Mouse (Mus musculus) gastrocnemius, adult 2 months (tissue): Measurements from ENCODE around the gene Hba-x. TPM values are rescaled to one million over a fixed set of nuclear protein-coding genes. Genes with fewer than 3 reads are reported as not detected.
A peak's percentile ranks its signal among the peaks of the same experiment; 100 is the strongest.

Experiments used
- DNase-seq: peaks from one replicate; pipeline ENCODE4 v3.0.0; 2022
- H3K27ac ChIP-seq: fragments of 200-600 bp; 2 replicates; pipeline ENCODE4 v1.8.1; 2022; ENCODE audit warnings: mild to moderate bottlenecking
- H3K4me3 ChIP-seq: fragments of 200-600 bp; 2 replicates; pipeline ENCODE4 v1.8.1; 2022; ENCODE audit warnings: mild to moderate bottlenecking, moderate library complexity
- CTCF ChIP-seq: fragments of 200-600 bp; IDR thresholded peaks from 2 replicates; pipeline ENCODE4 v1.8.1; 2022; ENCODE audit warnings: antibody characterized with exemption, mild to moderate bottlenecking, moderate library complexity
- intact Hi-C: fragments of 180-260 bp; cut with DNase I; formaldehyde crosslinking; loops from one replicate; pipeline ENCODE4 v1.15.1; 2025
- long read RNA-seq, 2 experiments: library from polyadenylated mRNA; stranded (forward); transcript quantifications; one replicate each; pipeline ENCODE4 v2.0.0; 2021
- total RNA-seq, 2 experiments: library from RNA; stranded (reverse); gene quantifications; 2 replicates each; pipeline ENCODE4 v1.2.3; 2021

Gene Hba-x
- total RNA-seq = not detected
- long read RNA-seq, experiment 1 = 0 reads
- long read RNA-seq, experiment 2 = 0 reads

DNA sequence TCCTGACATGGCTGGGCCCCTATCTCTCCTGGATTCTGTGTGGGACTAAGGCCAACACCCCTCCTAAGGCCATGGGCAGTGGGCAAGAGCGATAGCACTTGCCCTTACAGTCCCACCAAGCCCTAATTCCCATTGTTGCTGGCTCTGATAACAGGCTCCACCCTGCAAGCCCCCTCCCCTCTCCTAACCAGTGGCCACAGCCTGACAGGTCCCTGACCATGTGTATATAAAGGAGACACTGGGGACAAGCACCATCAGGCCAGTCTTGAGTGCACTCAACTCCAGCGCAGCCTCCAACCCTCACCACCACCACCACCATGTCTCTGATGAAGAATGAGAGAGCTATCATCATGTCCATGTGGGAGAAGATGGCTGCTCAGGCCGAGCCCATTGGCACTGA, at the start of gene Hba-x:
Gene Hba-x, plus strand, starts transcription at position 54 of the 400 bp plus-strand sequence.
- intact Hi-C loops = no loop called here
- TF ChIP-seq CTCF = no peak
- DNase-seq = no peak
- Histone ChIP-seq H3K27ac (no peak within 1 kb of the TSS), H3K4me3 (no peak within 1 kb of the TSS)

- Histone ChIP-seq H3K27ac (peak overlapping the region; percentile 95), H3K4me3 (peak overlapping the region; percentile 93)
- no peak for TF ChIP-seq CTCF
- intact Hi-C loops = no loop called here
- DNase-seq = no peak
Observed at GRCm38 (mm10) chr11:32227041-32227440, 49.2 kb upstream of the Hba-x start.

- DNase-seq = no peak
- TF ChIP-seq CTCF = no peak
- peak overlapping the region; percentile 95 for H3K27ac ChIP-seq
- intact Hi-C loops = no loop called here
- H3K4me3 ChIP-seq = peak overlapping the region; percentile 93
Observed at GRCm38 (mm10) chr11:32227555-32227954, 48.6 kb upstream of the Hba-x start.

- Histone ChIP-seq H3K4me3 (no peak overlapping the region), H3K27ac (peak overlapping the region; percentile 28; the same call in 1 of the 2 replicates)
- intact Hi-C loops = no loop called here
- no peak for TF ChIP-seq CTCF
- no peak for DNase-seq
Observed at GRCm38 (mm10) chr11:32228292-32228845, 47.8 kb upstream of the Hba-x start.

DNA sequence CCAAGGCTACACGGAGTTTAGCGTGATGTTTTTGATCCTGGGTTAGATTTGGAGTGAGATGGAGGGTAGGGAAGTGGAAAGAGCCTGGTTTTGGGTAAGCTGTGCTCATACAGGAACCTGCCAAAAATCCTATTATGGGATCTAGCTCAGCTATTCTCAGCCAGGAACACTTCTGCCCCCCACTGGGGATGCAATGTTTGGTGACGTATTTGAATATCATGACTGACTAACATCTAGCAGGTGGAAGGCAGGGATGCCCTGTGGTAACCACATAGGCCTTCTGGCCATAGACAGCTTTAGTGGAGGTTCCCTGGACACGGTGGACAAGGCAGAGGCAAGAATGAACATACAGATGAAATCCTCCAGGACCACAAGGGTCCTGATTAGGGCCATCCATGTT, 46.0 kb upstream of the Hba-x start:
- Histone ChIP-seq H3K4me3 (no peak overlapping the region), H3K27ac (no peak overlapping the region)
- DNase-seq = no peak
- intact Hi-C loops = no loop called here
- peak; percentile 26; the same call in 1 of the 2 replicates for TF ChIP-seq CTCF

GRCm38 (mm10) chr11:32231125-32231524, 45.1 kb upstream of the Hba-x start:
- no peak for DNase-seq
- no peak overlapping the region for H3K4me3 ChIP-seq
- intact Hi-C loops = no loop called here
- no peak overlapping the region for H3K27ac ChIP-seq
- no peak for TF ChIP-seq CTCF

- no peak overlapping the region for H3K4me3 ChIP-seq
- no peak for DNase-seq
- intact Hi-C loops = no loop called here
- H3K27ac ChIP-seq = no peak overlapping the region
- no peak for TF ChIP-seq CTCF
Observed at GRCm38 (mm10) chr11:32232848-32233247, 43.4 kb upstream of the Hba-x start.

DNA sequence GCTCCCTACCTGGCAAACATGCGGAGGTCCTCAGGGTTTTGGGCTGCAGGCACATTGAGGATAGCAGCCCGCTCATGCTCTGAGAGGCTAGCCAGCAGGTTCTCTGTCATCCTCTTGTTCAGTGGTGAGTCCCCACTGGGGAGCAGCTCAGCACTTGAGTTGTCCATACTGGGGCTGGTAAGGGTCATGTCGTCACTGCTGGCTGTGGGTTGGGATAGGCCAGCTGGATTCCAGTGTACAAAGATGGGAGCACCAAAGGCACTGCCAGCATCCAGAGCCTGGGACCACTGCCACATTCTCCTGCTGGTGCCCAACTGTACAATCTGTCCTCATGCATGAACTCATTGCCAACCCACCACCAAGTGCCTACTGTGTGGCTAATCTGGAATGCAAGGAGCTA, 42.3 kb upstream of the Hba-x start:
- peak; percentile 50 for DNase-seq
- H3K27ac ChIP-seq = peak overlapping the region; percentile 54; the same call in 1 of the 2 replicates
- intact Hi-C loops = no loop called here
- H3K4me3 ChIP-seq = no peak overlapping the region
- no peak for TF ChIP-seq CTCF

DNA sequence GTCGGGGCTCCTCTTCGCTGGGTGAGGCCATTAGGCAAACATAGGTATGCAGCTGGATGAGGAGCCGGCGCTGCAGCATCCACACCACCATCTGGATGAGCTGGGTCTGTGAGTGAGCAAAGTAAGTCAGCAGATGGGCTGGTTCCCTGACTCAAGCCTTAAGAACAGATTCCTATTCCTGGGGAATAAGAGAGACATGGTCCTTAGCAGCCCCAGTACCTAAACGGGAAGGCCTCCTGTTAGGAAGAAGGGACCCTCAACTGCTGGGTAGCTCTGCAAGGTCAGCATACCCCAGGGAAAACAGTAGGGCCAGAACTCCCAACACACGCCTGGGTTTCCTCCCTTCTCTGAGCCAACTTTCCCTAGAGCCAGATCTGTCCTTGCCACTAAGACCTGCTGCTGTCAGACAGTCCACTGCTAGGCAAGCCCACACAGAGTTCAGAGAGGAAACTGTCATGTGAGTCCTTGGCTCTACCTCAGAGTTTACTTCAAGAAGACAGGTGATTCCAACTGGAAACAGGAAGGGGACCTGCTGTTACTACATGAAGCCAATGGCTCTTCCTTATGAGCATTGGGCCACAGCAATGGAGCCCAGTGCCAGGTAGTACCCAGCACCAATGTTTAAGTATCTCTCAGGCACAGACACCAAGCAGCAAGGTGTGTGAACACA, 41.2 kb upstream of the Hba-x start:
- no peak for TF ChIP-seq CTCF
- intact Hi-C loops = no loop called here
- DNase-seq = peak; percentile 22
- Histone ChIP-seq H3K27ac (peak overlapping the region; percentile 54), H3K4me3 (no peak overlapping the region)

DNA sequence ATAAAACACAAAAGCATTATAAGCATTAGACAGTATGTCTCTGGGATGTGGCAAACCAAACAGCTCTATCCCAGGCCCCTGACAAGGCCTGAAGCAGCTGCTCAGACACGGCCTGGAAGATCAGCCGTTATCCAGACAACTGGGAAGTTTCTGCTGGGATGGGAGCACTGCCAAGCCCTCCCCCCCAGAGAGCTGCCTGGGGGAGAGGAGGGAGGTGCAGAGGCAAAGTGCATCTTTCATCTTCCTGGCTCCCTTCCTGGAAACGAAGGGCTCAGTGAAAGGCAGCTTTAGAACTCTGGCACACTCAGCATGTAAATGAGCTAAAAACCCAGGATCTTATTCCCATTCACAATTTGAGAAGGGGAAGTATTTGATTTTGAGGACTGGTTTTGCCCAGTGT, 40.6 kb upstream of the Hba-x start:
- TF ChIP-seq CTCF = no peak
- DNase-seq = peak; percentile 83
- peak overlapping the region; percentile 54 for H3K27ac ChIP-seq
- intact Hi-C loops = no loop called here
- H3K4me3 ChIP-seq = no peak overlapping the region

DNA sequence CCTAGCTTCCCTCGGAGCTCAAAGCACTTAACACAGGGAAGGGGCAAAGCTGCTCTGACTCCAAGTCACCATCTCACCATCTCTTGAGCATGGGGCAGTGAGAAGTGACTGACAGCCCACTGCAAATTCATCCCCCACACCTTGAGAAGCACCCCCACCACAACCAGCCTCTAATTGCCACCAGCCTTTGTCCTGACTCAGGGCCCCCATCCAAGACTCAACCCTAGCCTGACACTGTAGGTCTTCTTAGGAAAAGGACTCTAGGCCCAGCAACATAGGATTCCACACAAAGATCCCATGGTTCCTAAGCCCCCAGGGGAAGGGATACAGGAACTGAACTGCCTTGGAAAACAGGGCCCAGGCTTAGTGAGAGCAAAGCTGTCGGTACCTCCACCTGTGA, 40.1 kb upstream of the Hba-x start:
- H3K27ac ChIP-seq = 0 out of 2 replicates have a peak overlapping the region, but pooled peaks have one; percentile 28

GRCm38 (mm10) chr11:32236712-32237410, 39.3 kb upstream of the Hba-x start:
- intact Hi-C loops = no loop called here
- Histone ChIP-seq H3K27ac (no peak overlapping the region), H3K4me3 (no peak overlapping the region)
- peak; percentile 69 for DNase-seq
- peak; percentile 76 for TF ChIP-seq CTCF

More for the DNA sequence above, 40.1 kb upstream of the Hba-x start:
- TF ChIP-seq CTCF = no peak
- H3K4me3 ChIP-seq = no peak overlapping the region
- intact Hi-C loops = no loop called here
- no peak for DNase-seq

- no peak for TF ChIP-seq CTCF
- DNase-seq = no peak
- no peak overlapping the region for H3K4me3 ChIP-seq
- no peak overlapping the region for H3K27ac ChIP-seq
- intact Hi-C loops = no loop called here
Observed at GRCm38 (mm10) chr11:32237411-32237795, 38.8 kb upstream of the Hba-x start.
